Mouse (Mus musculus) heart, adult 2 months (tissue): Measurements from ENCODE around the gene Col25a1. TPM values are rescaled to one million over a fixed set of nuclear protein-coding genes. Genes with fewer than 3 reads are reported as not detected.

Source experiments
- DNase-seq, 2 experiments: peaks; one replicate each; pipeline ENCODE4 v3.0.0; 2021
- H3K27ac ChIP-seq: fragments of 200-600 bp; 2 replicates; pipeline ENCODE4 v1.8.1; 2022
- H3K27me3 ChIP-seq: fragments of 200-500 bp; 2 replicates; pipeline ENCODE4 v1.6.1; 2012; ENCODE audit warnings: mild to moderate bottlenecking, low read length, inconsistent platforms, mixed read lengths; ENCODE audit not compliant: control insufficient read depth, insufficient read depth
- H3K36me3 ChIP-seq: fragments of 200-500 bp; 2 replicates; pipeline ENCODE4 v1.6.1; 2012; ENCODE audit warnings: low read length, inconsistent platforms; ENCODE audit not compliant: control insufficient read depth, insufficient read depth
- H3K4me1 ChIP-seq: fragments of 200-500 bp; 2 replicates; pipeline ENCODE4 v1.6.1; 2011; ENCODE audit warnings: low read length; ENCODE audit not compliant: control insufficient read depth, insufficient read depth
- H3K4me3 ChIP-seq: fragments of 200-600 bp; 2 replicates; pipeline ENCODE4 v1.8.1; 2022
- H3K79me2 ChIP-seq: fragments of 200-500 bp; replicated peaks from 2 replicates; pipeline ENCODE4 v1.6.1; 2012; ENCODE audit warnings: mild to moderate bottlenecking, inconsistent platforms, low read length, moderate library complexity, mixed read lengths; ENCODE audit not compliant: control insufficient read depth, insufficient read depth
- H3K9ac ChIP-seq: fragments of 200-500 bp; 2 replicates; pipeline ENCODE4 v1.6.1; 2012; ENCODE audit warnings: low read depth, mild to moderate bottlenecking, control low read depth, inconsistent platforms, low read length, mixed read lengths
- CTCF ChIP-seq: fragments of 200-600 bp; IDR thresholded peaks from 2 replicates; pipeline ENCODE4 v1.8.1; 2022; ENCODE audit warnings: antibody characterized with exemption, mild to moderate bottlenecking, moderate library complexity
- EP300 ChIP-seq: fragments of 200-500 bp; IDR thresholded peaks from 2 replicates; pipeline ENCODE4 v1.6.1; 2011; ENCODE audit warnings: low read depth, low read length, control low read depth; ENCODE audit not compliant: insufficient read depth
- POLR2A ChIP-seq: fragments of 200-500 bp; IDR thresholded peaks from 2 replicates; pipeline ENCODE4 v1.6.1; 2011; ENCODE audit warnings: mild to moderate bottlenecking, low read depth, low read length, control low read depth; ENCODE audit not compliant: insufficient read depth
- WGBS: fragments of 180-500 bp; shearing (Covaris S2); methylation state at CpG from one replicate; pipeline ENCODE4 v1.1.7; 2018; 5-methylcytosine and 5-hydroxymethylcytosine counted together
- intact Hi-C: fragments of 180-260 bp; cut with DNase I; formaldehyde crosslinking; loops from one replicate; pipeline ENCODE4 v1.15.1; 2025
- polyA plus RNA-seq: library from polyadenylated mRNA; depleted of rRNA; stranded (reverse); fragments of >200 nt; gene quantifications from 2 replicates; pipeline ENCODE4 v1.2.3, GENCODE M21; 2012
- total RNA-seq, 2 experiments: library from RNA; stranded (reverse); gene quantifications; 2 replicates each; pipeline ENCODE4 v1.2.3; 2021

The Col25a1 gene
- total and polyA plus RNA-seq, 3 experiments, result 0.10 to 0.39 (median 0.21) TPM

DNA sequence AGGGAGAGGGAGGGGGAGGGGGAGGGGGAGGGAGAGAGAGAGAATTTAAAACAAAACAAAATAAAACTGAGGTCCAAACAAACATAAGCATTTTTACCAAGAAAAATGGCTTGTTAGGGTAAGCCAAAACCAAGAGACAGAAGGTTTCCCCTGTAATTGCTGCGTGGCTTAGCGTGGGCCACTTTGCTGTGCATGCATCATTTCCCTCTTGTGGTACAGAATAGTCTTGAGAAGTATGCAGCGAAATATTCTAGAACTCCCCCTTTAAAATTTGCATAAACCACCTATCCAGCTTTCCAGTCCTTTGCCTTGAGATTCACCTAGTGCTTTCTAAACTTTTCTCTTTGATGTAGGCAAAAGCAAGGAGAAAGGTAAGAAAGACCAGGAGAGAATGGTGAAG, 21.8 kb downstream of the Col25a1 start:
- DNase-seq, result no peak
- Histone ChIP-seq H3K27me3 (no peaks in the 10 kb centered on the region), H3K9ac (no peak overlapping the region), H3K79me2 (no peaks in the 10 kb centered on the region), H3K4me1 (no peaks in the 10 kb centered on the region), H3K4me3 (no peak overlapping the region), H3K36me3 (no peaks in the 10 kb centered on the region), H3K27ac (no peak overlapping the region)
- TF ChIP-seq EP300, result no peak
- TF ChIP-seq CTCF, result no peak
- TF ChIP-seq POLR2A, result no peak
- WGBS, result 95% methylated on average over 3 of the region's 3 CpGs
- intact Hi-C loops, result no loop called here

DNA sequence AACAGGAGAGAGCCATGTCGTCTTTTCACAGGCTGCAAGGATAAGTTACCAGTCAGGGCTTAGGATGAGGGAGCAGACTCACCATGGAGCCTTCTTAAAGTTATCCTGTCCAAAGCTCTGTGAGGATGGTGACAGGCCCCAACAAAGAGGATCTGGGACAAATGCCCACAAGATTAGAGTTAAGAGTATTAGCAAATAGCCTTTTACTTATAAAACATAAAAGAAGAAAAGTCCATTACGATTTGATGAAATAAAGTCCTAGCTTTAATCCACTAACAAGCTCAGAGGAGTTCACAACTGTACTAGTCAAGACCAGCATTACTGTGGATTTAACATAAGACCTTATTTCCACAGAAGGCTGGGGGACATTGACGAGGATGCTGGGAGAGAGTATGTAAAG, 26.2 kb downstream of the Col25a1 start:
- TF ChIP-seq EP300, result no peak
- TF ChIP-seq CTCF, result no peak
- no peak for TF ChIP-seq POLR2A
- H3K9ac ChIP-seq, result no peak overlapping the region
- no peak overlapping the region for H3K4me3 ChIP-seq
- H3K27ac ChIP-seq, result no peak overlapping the region
- intact Hi-C loops, result no loop called here
- WGBS, result 63% methylated on average over 3 of the region's 3 CpGs
- no peaks in the 10 kb centered on the region for H3K27me3 ChIP-seq
- no peaks in the 10 kb centered on the region for H3K4me1 ChIP-seq
- H3K79me2 ChIP-seq, result no peaks in the 10 kb centered on the region
- H3K36me3 ChIP-seq, result no peaks in the 10 kb centered on the region
- no peak for DNase-seq

DNA sequence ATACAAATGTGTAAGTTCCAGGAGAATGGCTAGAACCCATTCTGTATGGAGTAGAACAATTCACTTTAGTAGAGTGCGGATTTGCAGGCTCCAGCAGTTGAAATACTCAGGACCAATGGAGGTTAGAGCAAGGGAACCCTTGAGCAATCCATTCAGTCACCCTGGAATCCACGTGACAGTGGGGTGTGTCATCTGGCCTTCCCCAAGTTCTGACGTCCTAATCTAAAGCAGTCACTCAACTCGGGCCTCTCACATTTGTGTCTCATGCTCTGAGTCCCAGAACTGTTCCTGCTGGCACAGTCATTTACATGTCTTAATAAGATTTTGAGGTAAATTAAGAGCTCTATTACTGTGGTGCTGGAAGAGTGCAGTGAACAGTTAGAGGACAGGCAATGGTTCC, 28.6 kb downstream of the Col25a1 start:
- WGBS, result 63% methylated on average over 4 of the region's 4 CpGs

DNA sequence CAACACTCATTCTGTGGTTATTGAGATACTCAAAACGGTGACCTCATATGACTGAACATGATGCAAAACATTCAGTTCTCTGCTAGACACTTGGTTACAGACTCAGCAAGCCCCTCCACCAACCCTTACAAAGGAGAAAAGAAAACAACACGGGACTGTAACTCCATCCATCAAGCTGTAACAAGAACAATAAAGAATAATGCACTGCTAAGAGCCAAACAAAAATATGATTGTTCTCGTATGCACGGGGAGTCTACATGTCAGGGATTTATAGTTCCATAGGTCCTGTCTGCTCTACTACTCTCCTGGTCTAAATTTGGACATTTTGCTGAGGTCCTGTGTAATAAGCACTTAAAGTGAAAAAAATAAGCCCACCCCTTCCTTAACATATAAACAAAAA, 29.6 kb downstream of the Col25a1 start:
- WGBS, result 67% methylated on average over 4 of the region's 4 CpGs
- intact Hi-C loops, result no loop called here

More for the DNA sequence above, 28.6 kb downstream of the Col25a1 start:
- no peak for DNase-seq
- no peak for TF ChIP-seq EP300
- TF ChIP-seq POLR2A, result no peak
- no peak for TF ChIP-seq CTCF
- H3K36me3 ChIP-seq, result no peaks in the 10 kb centered on the region
- no peak overlapping the region for H3K27ac ChIP-seq
- no peak overlapping the region for H3K4me3 ChIP-seq
- H3K79me2 ChIP-seq, result no peaks in the 10 kb centered on the region
- no peaks in the 10 kb centered on the region for H3K27me3 ChIP-seq
- no peaks in the 10 kb centered on the region for H3K4me1 ChIP-seq
- intact Hi-C loops, result no loop called here
- no peak overlapping the region for H3K9ac ChIP-seq

DNA sequence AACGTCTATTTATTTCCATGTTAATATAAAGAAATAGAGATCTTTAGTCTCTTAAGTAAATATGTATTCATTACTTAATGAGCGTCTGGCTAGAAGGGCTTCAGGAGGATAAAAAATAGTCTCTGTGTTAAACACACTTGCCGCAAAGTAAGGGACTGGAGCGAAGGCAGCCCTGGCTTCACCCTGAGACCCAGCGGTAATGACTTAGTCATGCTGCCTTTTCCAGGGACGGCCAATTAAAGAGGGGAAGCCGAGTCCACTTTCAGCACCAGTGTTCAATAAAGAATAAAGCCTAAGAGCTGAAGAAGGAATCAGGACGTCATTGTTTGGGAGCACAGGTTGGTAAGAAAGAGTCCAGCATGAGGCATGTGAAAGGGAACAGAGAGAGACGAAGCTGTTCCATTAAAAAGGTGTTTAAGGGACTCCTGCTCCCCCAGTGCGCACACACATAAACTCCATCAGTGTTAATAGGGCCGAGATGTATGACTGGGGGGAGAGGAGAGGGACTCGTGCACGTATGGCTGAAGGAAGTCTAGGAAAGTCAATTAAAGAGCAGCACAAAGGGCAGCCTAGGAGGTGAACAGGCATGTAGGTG, 30.1 kb downstream of the Col25a1 start:
- no peak for TF ChIP-seq CTCF
- TF ChIP-seq EP300, result no peak
- TF ChIP-seq POLR2A, result no peak
- 78% methylated on average over 13 of the region's 13 CpGs for WGBS
- Histone ChIP-seq H3K9ac (no peak overlapping the region), H3K79me2 (no peaks in the 10 kb centered on the region), H3K27me3 (no peaks in the 10 kb centered on the region), H3K4me3 (no peak overlapping the region), H3K4me1 (no peaks in the 10 kb centered on the region), H3K36me3 (no peaks in the 10 kb centered on the region), H3K27ac (no peak overlapping the region)
- DNase-seq, result no peak
- intact Hi-C loops, result no loop called here

More for the DNA sequence above, 29.6 kb downstream of the Col25a1 start:
- no peak overlapping the region for H3K27ac ChIP-seq
- no peak overlapping the region for H3K9ac ChIP-seq
- H3K4me3 ChIP-seq, result no peak overlapping the region
- no peak for DNase-seq
- no peaks in the 10 kb centered on the region for H3K4me1 ChIP-seq
- TF ChIP-seq POLR2A, result no peak
- H3K79me2 ChIP-seq, result no peaks in the 10 kb centered on the region
- no peaks in the 10 kb centered on the region for H3K36me3 ChIP-seq
- no peaks in the 10 kb centered on the region for H3K27me3 ChIP-seq

DNA sequence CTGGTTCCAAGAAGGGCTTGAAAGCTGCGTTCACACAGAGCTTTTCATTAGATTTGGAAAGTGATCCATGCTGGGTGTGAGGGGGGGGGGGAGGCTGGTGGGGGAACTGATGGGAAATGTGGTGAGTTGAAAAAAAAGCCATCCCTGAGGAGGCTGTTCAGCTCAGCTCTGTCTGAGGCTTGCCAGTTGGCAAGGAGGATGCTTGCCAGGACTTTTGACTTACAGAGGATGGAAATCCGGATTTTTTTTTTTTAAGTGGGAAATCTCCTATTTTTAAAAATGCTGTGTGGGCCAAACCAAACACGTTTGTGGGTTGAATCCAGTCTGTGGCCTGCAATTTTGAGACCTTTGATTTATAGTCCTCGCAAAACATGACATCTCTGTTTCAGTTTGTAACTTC, 35.6 kb downstream of the Col25a1 start:
- TF ChIP-seq CTCF (no peak), POLR2A (no peak), EP300 (no peak)
- no peaks in the 10 kb centered on the region for H3K79me2 ChIP-seq
- no peak overlapping the region for H3K27ac ChIP-seq
- no peak for DNase-seq
- intact Hi-C loops, result no loop called here
- H3K4me3 ChIP-seq, result no peak overlapping the region
- H3K36me3 ChIP-seq, result no peaks in the 10 kb centered on the region
- no peaks in the 10 kb centered on the region for H3K4me1 ChIP-seq
- no peaks in the 10 kb centered on the region for H3K27me3 ChIP-seq
- WGBS, result 43% methylated on average over 4 of the region's 4 CpGs
- H3K9ac ChIP-seq, result no peak overlapping the region
